Mouse (Mus musculus) midbrain, embryonic 11.5 days (tissue): ENCODE measurements around the gene Bbox1. TPM values are rescaled to one million over a fixed set of nuclear protein-coding genes. Genes with fewer than 3 reads are reported as not detected.

Source experiments
- ATAC-seq: fragments of 200-750 bp; cut with Nextera tagmentation; 2 replicates; pipeline ENCODE4 v1.8.0; 2017; ENCODE audit warnings: moderate TSS enrichment, moderate library complexity; ENCODE audit not compliant: low FRiP score
- DNase-seq: peaks from one replicate; pipeline ENCODE4 v3.0.0; 2015; ENCODE audit warnings: low spot score; ENCODE audit errors: missing footprints
- H3K27ac ChIP-seq: fragments of 300-500 bp; sonication (generic); 2 replicates; pipeline ENCODE4 v1.5.1; 2014; ENCODE audit warnings: low read depth, low read length
- H3K27me3 ChIP-seq: fragments of 300-500 bp; sonication (generic); 2 replicates; pipeline ENCODE4 v1.6.1; 2014; ENCODE audit warnings: mild to moderate bottlenecking, low read length, moderate library complexity, mixed read lengths; ENCODE audit not compliant: control insufficient read depth, insufficient read depth
- H3K36me3 ChIP-seq: fragments of 300-500 bp; sonication (generic); 2 replicates; pipeline ENCODE4 v1.6.1; 2014; ENCODE audit warnings: mild to moderate bottlenecking, low read length, moderate library complexity, mixed read lengths; ENCODE audit not compliant: control insufficient read depth, insufficient read depth
- H3K4me1 ChIP-seq: fragments of 300-500 bp; sonication (generic); 2 replicates; pipeline ENCODE4 v1.6.1; 2014; ENCODE audit warnings: low read length; ENCODE audit not compliant: control insufficient read depth, insufficient read depth
- H3K4me2 ChIP-seq: fragments of 300-500 bp; sonication (generic); 2 replicates; pipeline ENCODE4 v1.6.1; 2014; ENCODE audit warnings: mild to moderate bottlenecking, moderate library complexity
- H3K4me3 ChIP-seq: fragments of 300-500 bp; sonication (generic); 2 replicates; pipeline ENCODE4 v1.5.1; 2014; ENCODE audit warnings: low read depth, low read length
- H3K9ac ChIP-seq: fragments of 300-500 bp; sonication (generic); 2 replicates; pipeline ENCODE4 v1.6.1; 2014; ENCODE audit warnings: low read length
- H3K9me3 ChIP-seq: fragments of 300-500 bp; sonication (generic); 2 replicates; pipeline ENCODE4 v1.6.1; 2016; ENCODE audit warnings: low read length; ENCODE audit not compliant: control insufficient read depth
- WGBS: fragments of 180-500 bp; shearing (Covaris S2); extraction: QIAGEN DNeasy Blood & Tissue Kit; methylation state at CpG from one replicate; pipeline ENCODE4 v1.1.7; 2014; 5-methylcytosine and 5-hydroxymethylcytosine counted together
- polyA plus RNA-seq: library from polyadenylated mRNA; unstranded; fragments of >200 nt; fragmentation: Nextera tagmentation; extraction: Ambion mirVana; gene quantifications from 2 replicates; pipeline ENCODE4 v1.2.1, GENCODE M21; 2014

The Bbox1 gene
- polyA plus RNA-seq, 1 experiment from 2014 or later = not detected

DNA sequence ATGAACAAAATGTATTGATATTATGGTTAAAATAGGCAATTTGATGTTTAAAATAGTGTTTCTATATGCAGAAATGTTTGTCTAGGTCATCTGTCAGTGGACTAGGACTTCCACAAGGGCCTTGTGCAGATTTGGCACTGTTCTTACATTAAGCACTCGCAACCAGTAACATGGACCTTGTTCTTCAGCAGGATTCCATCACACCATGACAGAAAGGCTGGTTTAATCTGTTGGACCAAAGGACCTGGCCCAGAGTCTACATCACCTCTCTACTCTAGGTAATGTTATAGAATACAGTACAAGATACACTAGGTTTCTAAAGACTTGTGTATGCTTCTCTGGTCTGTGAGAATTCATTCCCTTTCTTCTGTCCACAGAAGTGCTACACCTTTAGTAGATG, 4.4 kb upstream of the Bbox1 start:
- DNase-seq = no peak
- Histone ChIP-seq H3K27ac (no peak overlapping the region), H3K9me3 (no peaks in the 10 kb centered on the region), H3K4me2 (no peak overlapping the region), H3K27me3 (no peaks in the 10 kb centered on the region), H3K4me1 (no peaks in the 10 kb centered on the region), H3K36me3 (no peaks in the 10 kb centered on the region), H3K9ac (no peak overlapping the region), H3K4me3 (no peak overlapping the region)
- ATAC-seq = no peak
- WGBS = 97% methylated on average over 1 of the region's 1 CpGs

DNA sequence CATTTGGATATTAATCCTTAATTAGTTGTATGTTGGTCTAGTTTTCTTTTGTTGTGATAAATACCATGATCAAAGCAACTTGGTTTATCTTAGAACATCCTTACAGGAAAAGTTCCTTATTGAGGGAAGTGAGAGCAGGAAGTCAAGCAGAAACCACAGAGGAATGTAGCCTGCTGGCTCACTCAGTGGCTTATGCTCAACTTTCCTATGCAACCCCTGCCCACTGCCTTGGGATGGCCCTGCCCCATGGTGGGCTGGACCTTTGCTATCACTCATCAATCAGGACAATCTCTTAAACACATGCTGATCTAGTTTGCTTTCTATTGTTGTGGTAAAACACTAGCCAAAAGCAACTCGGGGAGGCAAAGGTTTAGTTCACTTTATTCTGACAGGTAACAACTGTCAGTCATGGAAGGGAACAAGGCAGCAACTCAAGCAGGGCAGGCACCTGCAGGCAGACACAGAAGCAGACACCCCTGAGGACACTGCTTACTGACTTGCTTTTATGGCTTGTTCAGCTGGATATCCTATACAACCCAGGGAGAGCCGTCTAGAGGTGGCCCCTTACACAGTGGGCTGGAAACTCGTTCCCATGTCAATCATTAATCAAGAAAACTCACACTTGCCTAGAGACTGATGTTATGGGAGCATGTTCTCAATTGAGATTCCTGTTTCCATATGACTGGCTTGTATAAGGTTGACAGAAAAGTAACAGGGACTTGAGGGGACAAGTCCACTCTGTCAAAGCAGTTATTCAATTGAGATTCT, 1.9 kb upstream of the Bbox1 start:
- no peaks in the 10 kb centered on the region for H3K36me3 ChIP-seq
- no peaks in the 10 kb centered on the region for H3K4me1 ChIP-seq
- no peak overlapping the region for H3K27ac ChIP-seq
- H3K27me3 ChIP-seq = no peaks in the 10 kb centered on the region
- 56% methylated on average over 3 of the region's 3 CpGs for WGBS
- H3K9me3 ChIP-seq = no peaks in the 10 kb centered on the region
- H3K9ac ChIP-seq = no peak overlapping the region
- no peak for ATAC-seq
- DNase-seq = no peak
- H3K4me3 ChIP-seq = no peak overlapping the region
- H3K4me2 ChIP-seq = no peak overlapping the region

DNA sequence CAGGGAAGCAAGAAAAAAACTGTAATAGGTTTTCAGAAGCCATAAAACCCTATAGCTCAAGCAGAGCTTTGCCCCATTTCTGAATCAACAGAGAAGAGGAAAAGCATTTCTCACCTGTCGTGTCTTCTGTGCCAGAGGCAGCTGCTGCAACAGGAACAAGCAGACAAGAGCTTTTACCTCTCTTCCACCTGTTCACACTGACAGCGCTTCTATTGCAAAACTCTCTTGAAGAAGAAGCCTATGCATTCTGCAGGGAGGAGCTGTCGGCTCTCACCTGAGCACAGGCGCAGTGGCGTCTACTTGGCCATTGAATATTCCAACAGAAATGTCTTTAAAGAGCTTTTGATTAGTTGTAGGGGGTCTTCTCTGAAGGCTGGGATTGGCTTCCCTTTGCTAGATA, 286 bp downstream of the Bbox1 start:
- Histone ChIP-seq H3K9ac (no peak overlapping the region), H3K9me3 (no peaks in the 10 kb centered on the region), H3K27ac (no peak overlapping the region), H3K36me3 (no peaks in the 10 kb centered on the region), H3K4me3 (no peak overlapping the region), H3K4me1 (no peaks in the 10 kb centered on the region), H3K27me3 (no peaks in the 10 kb centered on the region), H3K4me2 (no peak overlapping the region)
- ATAC-seq (no peak), DNase-seq (no peak)
- 93% methylated on average over 5 of the region's 5 CpGs for WGBS

DNA sequence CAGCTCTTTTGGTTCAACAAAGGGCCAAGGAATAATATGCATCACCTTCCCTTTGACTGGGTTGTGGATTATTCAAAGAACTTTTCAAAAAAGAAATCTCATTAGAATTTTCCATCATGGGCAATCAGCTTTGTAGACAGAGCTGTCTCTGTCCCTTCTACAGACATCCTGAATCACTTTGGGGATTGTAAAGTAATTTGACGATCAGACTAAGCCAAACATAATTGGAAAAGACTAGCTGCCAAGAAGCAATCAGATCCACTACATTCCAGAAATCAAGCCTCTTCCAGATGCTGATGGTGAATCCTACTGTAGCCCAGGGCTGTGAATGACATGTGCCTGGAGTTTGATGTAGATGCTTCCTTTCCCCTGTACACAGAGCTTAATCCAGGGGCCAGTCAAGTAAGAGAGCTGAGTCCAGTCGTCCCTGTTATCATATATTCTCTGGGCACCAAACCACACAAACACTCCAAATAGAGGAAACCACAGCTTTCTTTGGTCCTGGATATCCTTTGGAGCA, 995 bp downstream of the Bbox1 start:
- ATAC-seq = no peak

DNA sequence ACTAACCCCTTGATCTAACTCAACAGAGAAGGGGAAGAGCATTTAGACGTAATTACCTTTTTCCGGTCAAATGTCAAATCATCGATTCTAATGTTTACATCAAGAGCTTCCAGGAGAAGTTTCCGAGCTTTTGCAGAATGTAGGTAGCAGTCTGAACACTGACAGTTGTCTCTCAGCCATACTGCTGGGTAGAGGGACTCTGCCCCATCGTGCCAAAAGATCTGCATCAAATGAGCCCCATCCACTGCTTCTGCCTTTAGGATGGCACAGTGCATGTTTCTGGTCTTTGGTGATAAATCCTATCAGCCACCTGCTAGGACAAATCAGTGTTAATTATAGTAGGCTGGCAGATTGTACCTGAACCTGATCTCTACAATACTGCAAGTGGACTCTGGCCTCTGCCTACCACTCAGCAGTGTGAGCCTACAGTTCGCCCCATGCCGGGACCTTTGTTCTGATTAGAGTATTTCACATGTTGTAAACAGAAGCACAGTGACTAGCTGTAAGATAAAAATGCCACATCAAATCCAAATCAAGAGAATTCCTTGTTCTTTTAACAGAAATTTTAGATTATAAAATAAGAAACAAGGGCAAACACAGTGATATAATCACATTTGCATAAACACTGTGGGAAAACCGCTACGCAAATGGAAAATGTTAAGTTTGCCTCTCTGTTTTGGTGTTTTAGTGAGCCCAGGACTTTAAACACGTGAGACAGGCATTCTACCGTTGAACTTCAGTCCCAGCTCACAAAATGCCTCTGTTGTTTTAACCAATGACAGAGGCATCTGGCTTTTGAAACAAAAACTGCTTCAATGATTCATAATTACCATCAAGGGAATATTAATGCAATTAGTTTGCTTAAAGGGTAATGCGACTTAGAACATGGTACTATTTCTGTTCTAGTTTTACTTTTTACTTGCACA, 8.7 kb downstream of the Bbox1 start:
- no peak for DNase-seq
- Histone ChIP-seq H3K4me1 (no peaks in the 10 kb centered on the region), H3K4me2 (no peak overlapping the region), H3K27me3 (no peaks in the 10 kb centered on the region), H3K4me3 (no peak overlapping the region), H3K9ac (no peak overlapping the region), H3K36me3 (no peaks in the 10 kb centered on the region), H3K9me3 (no peaks in the 10 kb centered on the region), H3K27ac (no peak overlapping the region)
- ATAC-seq = no peak
- 90% methylated on average over 12 of the region's 12 CpGs for WGBS

More for the DNA sequence above, 995 bp downstream of the Bbox1 start:
- Histone ChIP-seq H3K4me3 (no peak overlapping the region), H3K9ac (no peak overlapping the region), H3K9me3 (no peaks in the 10 kb centered on the region), H3K4me1 (no peaks in the 10 kb centered on the region), H3K27me3 (no peaks in the 10 kb centered on the region), H3K4me2 (no peak overlapping the region), H3K36me3 (no peaks in the 10 kb centered on the region), H3K27ac (no peak overlapping the region)
- DNase-seq = no peak
- WGBS = 76% methylated on average over 2 of the region's 2 CpGs

DNA sequence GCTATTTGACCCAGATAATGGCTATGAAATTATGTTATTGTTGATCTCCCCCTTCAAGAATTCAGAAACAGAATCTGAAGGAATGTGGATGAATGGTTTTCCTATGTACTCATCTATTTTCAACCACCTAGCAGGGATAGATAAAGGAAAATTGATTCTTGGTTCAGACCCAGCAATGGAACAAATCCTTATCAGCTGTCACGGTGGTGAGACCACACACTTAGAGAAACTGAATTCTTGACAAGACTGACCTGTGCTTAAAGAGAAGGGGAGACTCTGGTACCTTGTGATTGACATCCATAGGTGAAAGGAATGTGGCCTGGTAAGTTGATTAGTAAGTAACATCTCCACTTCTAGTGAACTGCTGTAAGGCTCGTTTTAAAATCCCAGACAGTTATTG, 12.1 kb downstream of the Bbox1 start:
- Histone ChIP-seq H3K36me3 (no peaks in the 10 kb centered on the region), H3K4me1 (no peaks in the 10 kb centered on the region), H3K4me3 (no peak overlapping the region), H3K9me3 (no peaks in the 10 kb centered on the region), H3K4me2 (no peak overlapping the region), H3K27me3 (no peaks in the 10 kb centered on the region), H3K9ac (no peak overlapping the region), H3K27ac (no peak overlapping the region)
- DNase-seq (no peak), ATAC-seq (no peak)
- WGBS = 70% methylated on average over 2 of the region's 2 CpGs

DNA sequence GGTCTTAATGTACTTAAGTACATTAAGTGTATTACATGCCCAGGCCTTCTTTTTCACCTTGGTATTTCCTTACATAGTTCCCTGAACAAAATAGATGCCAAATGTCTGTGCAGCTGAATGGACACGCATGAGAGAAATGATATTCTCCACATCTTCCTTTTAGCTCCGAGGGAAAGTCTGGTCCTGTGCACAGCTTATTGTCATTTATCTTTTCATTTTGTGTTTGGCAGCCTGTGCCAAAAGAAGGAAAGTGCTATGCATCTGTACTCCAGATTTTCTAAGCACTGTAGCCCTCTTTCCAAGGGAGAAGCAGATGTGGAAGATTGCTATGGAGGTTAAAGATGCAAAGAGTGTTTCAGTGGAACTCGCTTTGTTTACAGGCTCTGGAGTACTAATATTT, 13.0 kb downstream of the Bbox1 start:
- WGBS = 83% methylated on average over 3 of the region's 3 CpGs

DNA sequence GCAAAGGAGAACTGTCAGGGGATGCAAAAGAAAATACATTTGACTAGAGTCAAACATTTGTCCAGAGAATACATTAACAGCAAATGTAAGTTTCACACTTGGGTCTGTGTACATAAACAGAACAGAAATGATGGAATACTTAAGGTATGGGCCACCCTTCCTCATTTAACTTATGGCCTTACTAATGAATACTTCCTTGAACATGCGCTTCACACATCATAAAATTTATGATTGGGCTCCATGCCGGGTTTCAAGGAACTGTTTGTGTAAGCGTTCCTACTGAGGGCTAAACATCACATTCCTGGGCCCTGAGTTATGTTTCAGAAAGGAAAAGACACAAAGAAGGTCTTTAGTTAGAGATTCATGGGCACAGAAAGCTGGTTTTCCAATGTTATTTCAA, 19.4 kb downstream of the Bbox1 start:
- no peaks in the 10 kb centered on the region for H3K4me1 ChIP-seq
- H3K27me3 ChIP-seq = no peaks in the 10 kb centered on the region
- ATAC-seq (no peak), DNase-seq (no peak)
- WGBS = 88% methylated on average over 3 of the region's 3 CpGs
- no peak overlapping the region for H3K27ac ChIP-seq
- no peaks in the 10 kb centered on the region for H3K36me3 ChIP-seq
- H3K4me2 ChIP-seq = no peak overlapping the region
- no peak overlapping the region for H3K4me3 ChIP-seq
- H3K9me3 ChIP-seq = no peaks in the 10 kb centered on the region
- H3K9ac ChIP-seq = no peak overlapping the region

More for the DNA sequence above, 13.0 kb downstream of the Bbox1 start:
- H3K36me3 ChIP-seq = no peaks in the 10 kb centered on the region
- no peak overlapping the region for H3K27ac ChIP-seq
- H3K4me1 ChIP-seq = no peaks in the 10 kb centered on the region
- DNase-seq (no peak), ATAC-seq (no peak)
- H3K4me2 ChIP-seq = no peak overlapping the region
- H3K9ac ChIP-seq = no peak overlapping the region
- H3K4me3 ChIP-seq = no peak overlapping the region
- no peaks in the 10 kb centered on the region for H3K9me3 ChIP-seq
- no peaks in the 10 kb centered on the region for H3K27me3 ChIP-seq

DNA sequence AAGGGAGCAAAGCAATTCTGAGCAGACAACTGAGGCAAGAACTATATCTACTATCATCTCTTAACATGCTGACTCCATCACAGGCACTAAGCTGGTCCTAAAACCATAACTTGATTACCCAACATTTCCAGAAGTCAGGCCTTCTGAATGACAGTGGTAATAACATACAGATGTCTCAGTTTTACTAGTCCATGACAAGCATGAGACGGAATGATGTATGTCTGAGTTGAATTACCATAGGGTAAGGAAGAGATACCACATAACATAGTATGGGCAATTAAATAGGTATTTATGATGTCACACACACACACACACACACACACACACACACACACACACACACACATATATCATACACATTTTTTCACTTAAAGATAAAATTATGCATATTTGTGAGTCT, 26.4 kb downstream of the Bbox1 start:
- Histone ChIP-seq H3K9me3 (no peaks in the 10 kb centered on the region), H3K36me3 (no peaks in the 10 kb centered on the region), H3K4me1 (no peaks in the 10 kb centered on the region), H3K9ac (no peak overlapping the region), H3K4me3 (no peak overlapping the region), H3K27ac (no peak overlapping the region), H3K4me2 (no peak overlapping the region), H3K27me3 (no peaks in the 10 kb centered on the region)
- DNase-seq (no peak), ATAC-seq (no peak)
- 93% methylated on average over 1 of the region's 1 CpGs for whole genome bisulfite sequencing
